ENCODE assay signal across 9 mouse cellular contexts in the genomic region with DNA sequence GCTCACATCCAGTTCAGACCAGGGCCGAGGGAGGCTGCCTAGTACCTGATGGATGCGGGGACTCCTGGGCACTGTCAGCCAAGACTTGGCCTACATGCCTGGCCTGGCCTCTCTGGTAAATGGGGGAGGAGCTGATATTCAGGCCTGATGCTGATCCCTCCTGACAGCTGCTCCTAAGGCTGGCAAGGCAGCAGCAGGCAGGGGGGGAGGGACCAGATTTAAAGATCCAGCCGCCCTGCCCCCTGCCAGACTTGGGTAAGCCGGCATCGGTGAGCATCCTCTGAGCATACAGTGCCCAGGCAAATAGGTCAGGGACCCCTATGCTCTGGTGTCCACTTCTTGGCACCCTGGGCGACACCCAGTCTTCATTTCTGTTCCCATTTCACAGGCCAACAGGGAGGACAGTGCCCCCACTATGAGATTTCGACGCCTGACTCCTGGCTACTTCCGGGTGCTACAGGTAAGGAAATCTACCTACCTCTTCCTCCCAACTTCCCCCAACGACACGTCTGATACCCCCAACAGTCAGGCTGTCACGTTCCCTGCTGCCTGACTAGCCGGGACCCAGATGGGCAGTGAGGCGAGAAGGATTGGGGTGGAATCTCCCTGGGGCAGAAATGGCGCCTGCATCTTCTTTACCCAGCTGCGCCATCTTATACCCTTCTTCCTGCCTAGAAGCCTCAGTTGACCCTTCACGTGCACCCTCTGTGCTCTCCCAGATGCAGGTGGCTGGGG. TPM values are rescaled to one million over a fixed set of nuclear protein-coding genes. Genes with fewer than 3 reads are reported as not detected.
A peak's percentile ranks its signal among the peaks of the same experiment; 100 is the strongest.
DNase-seq lines count a peak whose midpoint lies in the region; ATAC-seq and TF ChIP-seq lines count a peak whose summit lies in the region.
"Had no signal": no experiment of that assay in that cellular context is flagged by ENCODE, and none has a peak within 500 bp of the region (broad histone marks: within the 10 kb centered on the region; RNA-seq: fewer than 3 reads in every experiment).

Gene E130218I03Rik (plus strand): TSS at position 147 of the 735 bp plus-strand sequence.

- H3K36me3 ChIP-seq in erythroblast, embryonic 14.5 days (ENCODE audit: control insufficient read depth) = peaks cover 7% of the 10 kb centered on the region
- H3K36me3 ChIP-seq in CH12.LX (replicated peaks in 1 of 2; ENCODE audit: control insufficient read depth in 1 of 2, insufficient read depth in 1 of 2, low read length in 1 of 2) = peaks cover 7 to 17% of the 10 kb centered on the region in 2 experiments
- H3K36me3 ChIP-seq in forebrain, embryonic 16.5 days (ENCODE audit: control insufficient read depth, insufficient read depth) = no peaks in the 10 kb centered on the region
- H3K36me3 ChIP-seq in midbrain, embryonic 10.5 days = peaks cover 15% of the 10 kb centered on the region

- no peak for DNase-seq in CH12.LX (ENCODE audit: extremely low read depth)
- DNase-seq in midbrain, embryonic 10.5 days (ENCODE audit: low spot score) = no peak
- DNase-seq in urinary bladder, postnatal 14 days (ENCODE audit: low spot score) = no peak
- no peak for DNase-seq in left cerebral cortex, adult 18-20 months (ENCODE audit: low spot score in 2 of 2)
- DNase-seq in layer of hippocampus, adult 11-12 months (ENCODE audit: low spot score) = no peak

- peaks cover 25% of the 10 kb centered on the region for H3K4me1 ChIP-seq in erythroblast, embryonic 14.5 days (ENCODE audit: control insufficient read depth)
- peaks cover 9 to 19% of the 10 kb centered on the region in 2 experiments; a peak in 3 of 4 replicates for H3K4me1 ChIP-seq in CH12.LX (ENCODE audit: control insufficient read depth in 1 of 2, insufficient read depth in 2 of 2)
- H3K4me1 ChIP-seq in forebrain, embryonic 16.5 days (replicated peaks; ENCODE audit: control insufficient read depth, insufficient read depth, low read length) = peaks cover 16% of the 10 kb centered on the region
- H3K4me1 ChIP-seq in midbrain, embryonic 10.5 days = peaks cover 46% of the 10 kb centered on the region

- 0 out of 2 replicates have a peak, but pooled peaks have one; percentile 23 for TF ChIP-seq POLR2A in CH12.LX (IDR thresholded peaks at IDR 0.05; ENCODE audit: low read depth, low read length)

- no peaks in the 10 kb centered on the region for H3K9me3 ChIP-seq in erythroblast, embryonic 14.5 days (ENCODE audit: control insufficient read depth, low read length)
- no peaks in the 10 kb centered on the region for H3K9me3 ChIP-seq in CH12.LX (replicated peaks; ENCODE audit: low read length)
- H3K9me3 ChIP-seq in forebrain, embryonic 16.5 days (ENCODE audit: control insufficient read depth, low read length) = no peaks in the 10 kb centered on the region
- no peaks in the 10 kb centered on the region for H3K9me3 ChIP-seq in midbrain, embryonic 10.5 days (replicated peaks)

- in situ Hi-C loops in CH12.LX (cut with MboI; ENCODE audit: low pct_ligation_motif_present, low pct_unique_long_range_greater_than_20kb, low sequenced_read_pairs) = no loop called here

- H3K27ac ChIP-seq in CH12.LX (ENCODE audit: insufficient read depth, low read depth) = no peak within 1 kb of the TSS
- no peak within 1 kb of the TSS for H3K27ac ChIP-seq in forebrain, embryonic 16.5 days (ENCODE audit: low read length)
- H3K27ac ChIP-seq in midbrain, embryonic 10.5 days (replicated peaks) = no peak within 1 kb of the TSS

- peak within 1 kb of the TSS; percentile 69 for H3K9ac ChIP-seq in CH12.LX (ENCODE audit: insufficient read depth, low read depth)
- no peak within 1 kb of the TSS; the same call in 1 of the 2 replicates for H3K9ac ChIP-seq in forebrain, embryonic 16.5 days (replicated peaks; ENCODE audit: low read depth, low read length)

- dilution Hi-C loops in CH12.LX (cut with MboI; ENCODE audit: extremely low pct_ligation_motif_present, extremely low pct_unique_long_range_greater_than_20kb, low sequenced_read_pairs) = no loop called here

- no peak for TF ChIP-seq EP300 in CH12.LX (IDR thresholded peaks at IDR 0.05; ENCODE audit: low read length)

- no peak for TF ChIP-seq CTCF in CH12.LX (conservative IDR thresholded peaks at IDR 0.05 in 1 of 2, IDR thresholded peaks at IDR 0.05 in 1 of 2; ENCODE audit: low read depth in 2 of 2, low read length in 2 of 2)

- WGBS in forebrain, embryonic 16.5 days = 93% methylated on average over 17 of the region's 17 CpGs
- 93% methylated on average over 17 of the region's 17 CpGs for WGBS in midbrain, embryonic 10.5 days

- TF ChIP-seq RAD21 in CH12.LX (IDR thresholded peaks at IDR 0.05; ENCODE audit: low read depth, low read length) = no peak

- H3K27me3 ChIP-seq in erythroblast, embryonic 14.5 days (ENCODE audit: control insufficient read depth) = peaks cover 30% of the 10 kb centered on the region
- peaks cover 31% of the 10 kb centered on the region for H3K27me3 ChIP-seq in CH12.LX (replicated peaks)
- H3K27me3 ChIP-seq in forebrain, embryonic 16.5 days (replicated peaks; ENCODE audit: control insufficient read depth, insufficient read depth, low read length) = peaks cover 6% of the 10 kb centered on the region; the same call in 1 of the 2 replicates
- peaks cover 31% of the 10 kb centered on the region for H3K27me3 ChIP-seq in midbrain, embryonic 10.5 days (ENCODE audit: low read depth, poor library complexity, severe bottlenecking)

- H3K79me2 ChIP-seq in CH12.LX (replicated peaks; ENCODE audit: control insufficient read depth, extremely low read depth, insufficient read depth, poor library complexity, severe bottlenecking) = peaks cover 10% of the 10 kb centered on the region; the same call in 1 of the 2 replicates

- ATAC-seq in erythroblast, adult 5-6 weeks (replicated peaks; ENCODE audit: low FRiP score, poor library complexity, severe bottlenecking) = no peak
- no peak for ATAC-seq in forebrain, embryonic 16.5 days

- H3K4me3 ChIP-seq in erythroblast, embryonic 14.5 days (replicated peaks) = peak within 1 kb of the TSS; percentile 83
- peak within 1 kb of the TSS; percentile 81 to 93 (median 89) for H3K4me3 ChIP-seq in CH12.LX (replicated peaks in 1 of 3; ENCODE audit: low read depth in 2 of 3, low read length in 2 of 3, poor library complexity in 1 of 3)
- no peak within 1 kb of the TSS for H3K4me3 ChIP-seq in forebrain, embryonic 16.5 days (replicated peaks; ENCODE audit: low read length)
- peak within 1 kb of the TSS; percentile 88 for H3K4me3 ChIP-seq in midbrain, embryonic 10.5 days

- H3K4me2 ChIP-seq in CH12.LX (ENCODE audit: insufficient read depth, low read depth, poor library complexity, severe bottlenecking) = peak within 1 kb of the TSS; percentile 42
- peak within 1 kb of the TSS; percentile 70; the same call in 1 of the 2 replicates for H3K4me2 ChIP-seq in forebrain, embryonic 16.5 days (ENCODE audit: low read length)

TF ChIP-seq in CH12.LX, 34 proteins besides CTCF, POLR2A, EP300 and RAD21:
- no peak for TF ChIP-seq JUN (IDR thresholded peaks at IDR 0.05; ENCODE audit: insufficient read depth, low read depth, low read length)
- no peak for TF ChIP-seq TBP (conservative IDR thresholded peaks at IDR 0.05; ENCODE audit: low read depth, low read length)
- no peak for TF ChIP-seq NRF1 (IDR thresholded peaks at IDR 0.05; ENCODE audit: low read depth, low read length)
- no peak for TF ChIP-seq USF2 (conservative IDR thresholded peaks at IDR 0.05; ENCODE audit: low read depth, low read length)
- TF ChIP-seq IRF4 (IDR thresholded peaks at IDR 0.05; ENCODE audit: low read depth, low read length) = no peak
- TF ChIP-seq CHD2 (IDR thresholded peaks at IDR 0.05; ENCODE audit: low read length) = no peak
- TF ChIP-seq USF1 (IDR thresholded peaks at IDR 0.05; ENCODE audit: low read depth, low read length) = no peak
- no peak for TF ChIP-seq PAX5 (IDR thresholded peaks at IDR 0.05; ENCODE audit: low read length)
- no peak for TF ChIP-seq ELF1 (IDR thresholded peaks at IDR 0.05; ENCODE audit: low read depth, low read length)
- TF ChIP-seq ZKSCAN1 (IDR thresholded peaks at IDR 0.05; ENCODE audit: borderline replicate concordance, low read depth, low read length) = no peak
- no peak for TF ChIP-seq ZC3H11A (IDR thresholded peaks at IDR 0.05; ENCODE audit: low read depth, low read length)
- TF ChIP-seq ZMIZ1 (IDR thresholded peaks at IDR 0.05; ENCODE audit: low read depth, low read length) = no peak

RNA-seq across cellular contexts. Expression of gene E130218I03Rik, which starts in this region (rescaled TPM):
- polyA plus RNA-seq in erythroblast, embryonic 14.5 days (2012) = not detected in 2 replicates
- total RNA-seq in erythroblast, adult 5-6 weeks (2015; ENCODE audit: low replicate concordance) = not detected in 2 replicates
- 0.70 TPM in 1 of 2 replicates, not detected in the other for total RNA-seq in erythroblast, adult 5-6 weeks (2017; ENCODE audit: low replicate concordance)
- 2.9 TPM in 2 replicates for total RNA-seq in CH12.LX (2012; rRNA removed)
- total RNA-seq in CH12.LX (2014; rRNA removed) = 0.43 TPM in 1 of 2 replicates, not detected in the other
- 1.6 and 2.5 TPM in 2 replicates for polyA plus RNA-seq in CH12.LX (2012; ENCODE audit: insufficient read length, low read depth)
- polyA plus RNA-seq in forebrain, embryonic 16.5 days (2015; fragmentation: Nextera tagmentation; extraction: Ambion mirVana) = 0.31 and 0.61 TPM in 2 replicates
- polyA plus RNA-seq in midbrain, embryonic 10.5 days (2016; fragmentation: Nextera tagmentation; extraction: Ambion mirVana) = 0.25 and 1.0 TPM in 2 replicates
- total RNA-seq in left cerebral cortex, adult 18-20 months (2021) = not detected
- total RNA-seq: liver, adult 2 months had no signal
- polyA plus RNA-seq: liver, adult 2 months had no signal
